Mouse (Mus musculus): ENCODE results near the gene P3h1. TPM values are rescaled to one million over a fixed set of nuclear protein-coding genes. Genes with fewer than 3 reads are reported as not detected.
A peak's percentile ranks its signal among the peaks of the same experiment; 100 is the strongest.

Gene P3h1
- polyA plus RNA-seq, 1 experiment from 2014 or later: 9.9 TPM

DNA sequence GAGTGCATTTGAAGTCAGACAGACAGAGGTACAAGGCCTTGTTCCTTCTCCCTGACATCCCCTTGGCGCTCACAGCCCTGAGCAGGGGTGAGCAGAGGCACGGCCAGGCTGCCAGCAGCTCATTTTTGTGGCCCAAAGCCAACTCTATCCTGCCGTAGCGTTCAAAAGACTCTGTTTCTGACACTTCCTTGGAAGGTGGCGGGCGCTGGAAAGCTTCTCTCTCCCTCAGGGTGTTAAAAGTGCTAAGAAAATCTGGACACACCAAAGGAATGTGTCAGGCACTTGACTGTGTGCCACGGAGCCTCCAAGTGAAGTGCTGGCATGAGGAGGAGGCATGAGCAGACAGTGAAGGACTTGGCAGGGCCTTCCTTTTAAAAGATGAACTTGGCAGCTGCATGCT, 12.8 kb downstream of the P3h1 start:
- no peak overlapping the region for H3K27ac ChIP-seq (ENCODE audit: low read length)

DNA sequence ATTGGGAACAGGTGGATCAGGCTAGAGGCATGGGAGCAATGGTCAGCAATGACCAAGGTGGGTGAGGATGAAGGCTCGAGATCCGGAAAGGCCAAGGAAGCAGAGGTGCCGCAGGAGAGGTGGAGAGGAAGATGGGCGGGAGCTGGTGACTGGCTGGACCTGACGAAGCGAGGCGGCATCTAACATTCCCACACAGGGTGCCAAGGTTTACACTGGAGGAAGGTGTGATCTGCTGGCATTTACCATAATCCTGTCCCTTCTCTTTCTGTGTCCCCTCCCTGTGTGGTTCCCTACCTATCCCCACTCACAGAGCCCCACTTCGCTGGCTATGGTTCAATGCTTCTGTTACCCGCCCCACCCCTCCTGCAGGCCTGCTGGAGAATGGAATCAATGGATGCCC, 13.2 kb downstream of the P3h1 start:
- no peak for ATAC-seq
- Histone ChIP-seq H3K27me3 (ENCODE audit: control insufficient read depth, insufficient read depth, low read depth, low read length) (no peaks in the 10 kb centered on the region), H3K4me3 (ENCODE audit: low read depth, low read length) (no peak overlapping the region), H3K4me1 (ENCODE audit: control insufficient read depth, insufficient read depth, low read length) (0 out of 2 replicates have a peak, but pooled peaks cover 2% of the 10 kb centered on the region), H3K9ac (ENCODE audit: low read depth, low read length) (no peak overlapping the region), H3K27ac (ENCODE audit: low read length) (no peak overlapping the region), H3K4me2 (ENCODE audit: low read length) (no peak overlapping the region), H3K9me3 (replicated peaks; ENCODE audit: control insufficient read depth, low read length, poor library complexity, severe bottlenecking) (no peaks in the 10 kb centered on the region), H3K36me3 (ENCODE audit: control insufficient read depth, insufficient read depth, low read length) (peaks cover 16% of the 10 kb centered on the region; the same call in 1 of the 2 replicates)
- 70% methylated on average over 9 of the region's 9 CpGs for WGBS

More for the DNA sequence above, 12.8 kb downstream of the P3h1 start:
- H3K4me1 ChIP-seq (ENCODE audit: control insufficient read depth, insufficient read depth, low read length): 0 out of 2 replicates have a peak, but pooled peaks cover 2% of the 10 kb centered on the region
- no peak overlapping the region for H3K9ac ChIP-seq (ENCODE audit: low read depth, low read length)
- no peak overlapping the region for H3K4me3 ChIP-seq (ENCODE audit: low read depth, low read length)
- 75% methylated on average over 7 of the region's 7 CpGs for WGBS
- ATAC-seq: no peak
- H3K9me3 ChIP-seq (replicated peaks; ENCODE audit: control insufficient read depth, low read length, poor library complexity, severe bottlenecking): no peaks in the 10 kb centered on the region
- no peak overlapping the region for H3K4me2 ChIP-seq (ENCODE audit: low read length)
- no peaks in the 10 kb centered on the region for H3K27me3 ChIP-seq (ENCODE audit: control insufficient read depth, insufficient read depth, low read depth, low read length)
- peaks cover 16% of the 10 kb centered on the region; the same call in 1 of the 2 replicates for H3K36me3 ChIP-seq (ENCODE audit: control insufficient read depth, insufficient read depth, low read length)

DNA sequence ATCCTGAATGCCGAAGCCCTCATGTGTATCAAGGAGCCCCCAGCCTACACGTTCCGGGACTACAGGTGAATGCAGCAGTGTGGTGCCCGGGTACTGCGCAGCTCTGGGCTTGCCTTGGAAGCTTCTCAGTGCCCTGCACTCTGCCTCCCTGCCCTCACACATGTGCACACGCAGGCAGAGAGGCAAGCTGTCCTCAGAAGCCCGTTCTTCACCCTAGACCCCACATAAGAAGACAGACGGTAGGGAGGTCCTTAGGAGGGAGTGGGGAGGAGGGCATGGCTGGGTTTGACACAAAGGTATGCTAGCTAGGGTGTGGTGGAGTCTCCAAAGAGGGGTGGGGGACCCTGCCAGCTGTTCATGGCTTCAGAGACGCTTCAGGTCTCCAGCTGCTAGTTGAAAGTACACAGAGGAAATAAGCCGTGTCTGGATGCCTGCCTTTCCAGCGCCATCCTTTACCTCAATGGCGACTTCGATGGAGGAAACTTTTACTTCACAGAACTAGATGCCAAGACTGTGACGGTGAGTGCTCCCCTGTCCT, 14.0 kb downstream of the P3h1 start:
- Histone ChIP-seq H3K4me2 (ENCODE audit: low read length) (no peak overlapping the region), H3K27me3 (ENCODE audit: control insufficient read depth, insufficient read depth, low read depth, low read length) (no peaks in the 10 kb centered on the region), H3K36me3 (ENCODE audit: control insufficient read depth, insufficient read depth, low read length) (peaks cover 11% of the 10 kb centered on the region; the same call in 1 of the 2 replicates), H3K4me1 (ENCODE audit: control insufficient read depth, insufficient read depth, low read length) (0 out of 2 replicates have a peak, but pooled peaks cover 2% of the 10 kb centered on the region), H3K4me3 (ENCODE audit: low read depth, low read length) (no peak overlapping the region), H3K9ac (ENCODE audit: low read depth, low read length) (no peak overlapping the region), H3K27ac (ENCODE audit: low read length) (no peak overlapping the region), H3K9me3 (replicated peaks; ENCODE audit: control insufficient read depth, low read length, poor library complexity, severe bottlenecking) (no peaks in the 10 kb centered on the region)
- ATAC-seq: no peak
- 78% methylated on average over 14 of the region's 14 CpGs for WGBS

DNA sequence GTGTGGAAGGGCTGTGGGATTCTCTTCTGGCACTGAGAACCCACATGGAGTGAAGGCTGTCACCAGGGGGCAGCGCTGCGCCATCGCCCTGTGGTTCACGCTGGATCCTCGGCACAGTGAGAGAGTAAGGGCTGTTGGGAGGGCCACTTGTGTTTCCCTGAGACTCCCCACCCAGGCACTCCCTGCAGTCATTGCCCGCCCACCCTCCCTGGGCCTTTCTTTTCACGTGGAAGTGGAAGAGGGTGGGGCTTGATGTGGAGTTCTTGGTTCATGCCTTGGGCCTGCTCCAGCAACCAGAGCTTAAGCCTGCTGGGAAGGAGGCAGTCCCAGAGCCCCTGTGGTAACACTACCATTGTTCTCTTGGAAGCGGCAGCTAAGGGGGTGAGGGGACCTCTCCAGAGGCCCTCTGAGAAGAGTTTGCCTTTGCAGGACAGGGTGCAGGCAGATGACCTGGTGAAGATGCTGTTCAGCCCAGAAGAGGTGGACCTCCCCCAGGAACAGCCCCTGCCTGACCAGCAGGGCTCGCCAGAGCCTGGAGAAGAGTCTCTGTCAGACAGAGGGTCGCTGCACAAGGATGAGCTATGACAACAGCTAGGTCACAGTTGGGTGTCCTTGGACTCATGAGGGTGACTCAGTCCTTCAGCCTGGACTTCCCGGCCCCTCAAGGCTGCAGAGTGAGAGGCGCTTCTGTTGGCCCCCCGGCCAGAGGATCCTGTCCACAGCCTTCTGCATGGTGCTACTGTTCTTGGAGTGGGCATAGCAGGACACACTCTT, 14.9 kb downstream of the P3h1 start:
- Histone ChIP-seq H3K9ac (ENCODE audit: low read depth, low read length) (no peak overlapping the region), H3K4me3 (ENCODE audit: low read depth, low read length) (no peak overlapping the region), H3K9me3 (replicated peaks; ENCODE audit: control insufficient read depth, low read length, poor library complexity, severe bottlenecking) (no peaks in the 10 kb centered on the region), H3K27ac (ENCODE audit: low read length) (peak overlapping the region; percentile 17; the same call in 1 of the 2 replicates), H3K36me3 (ENCODE audit: control insufficient read depth, insufficient read depth, low read length) (peaks cover 4% of the 10 kb centered on the region; the same call in 1 of the 2 replicates), H3K27me3 (ENCODE audit: control insufficient read depth, insufficient read depth, low read depth, low read length) (no peaks in the 10 kb centered on the region), H3K4me2 (ENCODE audit: low read length) (no peak overlapping the region), H3K4me1 (ENCODE audit: control insufficient read depth, insufficient read depth, low read length) (0 out of 2 replicates have a peak, but pooled peaks cover 2% of the 10 kb centered on the region)
- peak; percentile 56 for ATAC-seq
- 22% methylated on average over 12 of the region's 13 CpGs for WGBS

DNA sequence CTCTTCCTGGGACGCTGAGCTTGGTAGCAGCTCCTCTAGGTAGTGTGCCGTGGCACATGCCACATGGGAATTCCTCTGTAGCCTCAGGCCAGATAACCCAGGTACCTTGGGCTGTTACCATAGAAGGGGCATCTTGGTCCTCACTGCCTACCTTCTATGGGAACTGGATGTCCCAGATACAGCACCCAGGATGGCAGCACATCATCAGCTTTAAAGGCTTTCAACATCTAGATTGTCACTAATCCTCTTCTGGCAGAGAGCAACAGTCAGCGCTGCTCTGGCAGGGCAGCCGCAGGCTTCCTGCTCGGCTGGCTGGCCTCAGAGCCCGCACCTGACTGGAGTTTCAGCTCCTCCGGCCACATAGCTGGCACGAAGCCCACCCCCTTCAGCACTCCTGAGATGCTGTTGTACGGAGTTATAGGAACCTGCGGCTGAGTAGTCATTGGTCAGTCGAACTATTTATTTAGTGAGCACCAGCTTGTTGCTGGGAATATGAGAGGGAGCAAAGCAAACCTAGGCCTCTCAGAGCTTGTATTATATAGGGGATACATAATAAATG, 15.8 kb downstream of the P3h1 start:
- Histone ChIP-seq H3K4me1 (ENCODE audit: control insufficient read depth, insufficient read depth, low read length) (0 out of 2 replicates have a peak, but pooled peaks cover 2% of the 10 kb centered on the region), H3K27ac (ENCODE audit: low read length) (no peak overlapping the region), H3K27me3 (ENCODE audit: control insufficient read depth, insufficient read depth, low read depth, low read length) (no peaks in the 10 kb centered on the region), H3K4me3 (ENCODE audit: low read depth, low read length) (no peak overlapping the region), H3K9me3 (replicated peaks; ENCODE audit: control insufficient read depth, low read length, poor library complexity, severe bottlenecking) (no peaks in the 10 kb centered on the region), H3K36me3 (ENCODE audit: control insufficient read depth, insufficient read depth, low read length) (no peaks in the 10 kb centered on the region; the same call in 1 of the 2 replicates), H3K9ac (ENCODE audit: low read depth, low read length) (no peak overlapping the region), H3K4me2 (ENCODE audit: low read length) (no peak overlapping the region)
- ATAC-seq: no peak
- WGBS: 78% methylated on average over 11 of the region's 11 CpGs

DNA sequence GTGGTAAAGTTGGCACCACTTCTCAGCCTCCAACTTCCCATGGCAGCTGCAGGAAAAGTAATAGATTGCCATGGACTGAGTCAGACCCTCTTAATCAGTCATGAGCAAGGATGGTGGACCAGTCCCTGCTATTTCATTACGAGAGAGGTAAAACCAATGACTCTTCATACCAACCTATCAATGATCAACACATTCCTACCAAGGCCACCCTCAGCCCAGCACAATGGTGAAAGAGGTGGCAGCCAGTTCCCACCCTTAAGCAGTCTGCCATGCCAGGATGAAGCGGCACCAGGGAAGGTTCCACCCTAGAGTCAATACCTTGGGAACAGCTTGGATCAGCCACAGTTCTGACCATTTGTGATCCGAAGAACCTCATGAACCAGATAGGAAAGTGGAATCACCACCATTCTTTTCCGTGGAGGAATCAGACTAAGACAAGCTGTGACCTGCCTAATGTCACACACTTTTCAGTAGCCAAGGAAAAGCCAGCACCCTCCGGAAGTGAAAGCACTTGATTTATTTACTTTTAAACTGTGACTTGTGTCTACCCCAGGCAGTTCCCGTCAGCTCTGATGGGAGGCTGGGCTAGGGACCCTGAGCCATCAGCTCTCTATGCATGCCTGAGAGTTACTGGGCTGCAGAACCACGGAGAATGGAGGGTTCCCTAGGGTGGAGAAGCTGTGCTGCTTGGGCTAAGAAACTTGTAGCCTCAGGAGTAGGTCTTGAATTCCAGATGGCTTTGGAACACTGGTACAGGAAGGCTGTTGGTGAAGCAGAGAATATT, 19.5 kb downstream of the P3h1 start:
- ATAC-seq: no peak
- Histone ChIP-seq H3K4me2 (ENCODE audit: low read length) (no peak overlapping the region), H3K4me3 (ENCODE audit: low read depth, low read length) (no peak overlapping the region), H3K27me3 (ENCODE audit: control insufficient read depth, insufficient read depth, low read depth, low read length) (no peaks in the 10 kb centered on the region), H3K4me1 (ENCODE audit: control insufficient read depth, insufficient read depth, low read length) (peaks cover 17% of the 10 kb centered on the region), H3K9ac (ENCODE audit: low read depth, low read length) (no peak overlapping the region), H3K27ac (ENCODE audit: low read length) (no peak overlapping the region), H3K36me3 (ENCODE audit: control insufficient read depth, insufficient read depth, low read length) (no peaks in the 10 kb centered on the region; the same call in 1 of the 2 replicates), H3K9me3 (replicated peaks; ENCODE audit: control insufficient read depth, low read length, poor library complexity, severe bottlenecking) (no peaks in the 10 kb centered on the region)
- 78% methylated on average over 7 of the region's 7 CpGs for WGBS

DNA sequence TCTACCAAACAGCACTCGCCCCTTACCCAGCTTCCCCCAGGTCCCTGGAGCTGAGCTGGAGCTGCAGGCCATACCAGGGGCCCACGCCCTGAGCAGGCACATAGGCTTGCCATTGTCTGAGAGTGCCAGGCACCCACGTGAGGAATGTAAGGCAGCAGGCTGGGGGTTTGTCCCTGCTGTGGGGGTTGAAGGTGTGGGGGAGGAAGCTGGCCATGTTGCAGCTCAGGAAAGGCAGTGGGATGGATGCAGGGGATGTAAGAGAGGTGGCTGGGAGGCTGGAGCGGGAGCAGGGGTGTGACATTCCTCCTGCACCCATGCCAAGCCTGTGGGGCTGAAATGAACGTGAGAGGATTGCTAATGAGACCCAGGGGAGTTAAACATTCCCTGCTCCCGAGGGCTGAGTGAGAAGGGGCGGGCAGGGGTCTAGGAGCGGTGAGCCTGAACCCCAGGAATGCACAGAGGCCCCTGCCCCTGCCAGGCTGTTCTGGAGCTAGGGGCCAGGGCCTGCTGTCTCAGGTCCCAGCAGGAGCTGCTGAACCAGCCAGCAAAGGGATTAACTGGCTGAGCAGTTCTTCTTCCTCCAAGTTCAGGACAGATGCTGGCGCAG, 21.4 kb downstream of the P3h1 start:
- 10% methylated on average over 9 of the region's 9 CpGs for WGBS
- Histone ChIP-seq H3K9me3 (replicated peaks; ENCODE audit: control insufficient read depth, low read length, poor library complexity, severe bottlenecking) (no peaks in the 10 kb centered on the region), H3K36me3 (ENCODE audit: control insufficient read depth, insufficient read depth, low read length) (no peaks in the 10 kb centered on the region), H3K4me3 (ENCODE audit: low read depth, low read length) (no peak overlapping the region), H3K9ac (ENCODE audit: low read depth, low read length) (peak overlapping the region; percentile 58), H3K27me3 (ENCODE audit: control insufficient read depth, insufficient read depth, low read depth, low read length) (no peaks in the 10 kb centered on the region), H3K4me2 (ENCODE audit: low read length) (no peak overlapping the region), H3K27ac (ENCODE audit: low read length) (peak overlapping the region; percentile 63), H3K4me1 (ENCODE audit: control insufficient read depth, insufficient read depth, low read length) (peaks cover 14% of the 10 kb centered on the region)
- ATAC-seq: peak; percentile 66

DNA sequence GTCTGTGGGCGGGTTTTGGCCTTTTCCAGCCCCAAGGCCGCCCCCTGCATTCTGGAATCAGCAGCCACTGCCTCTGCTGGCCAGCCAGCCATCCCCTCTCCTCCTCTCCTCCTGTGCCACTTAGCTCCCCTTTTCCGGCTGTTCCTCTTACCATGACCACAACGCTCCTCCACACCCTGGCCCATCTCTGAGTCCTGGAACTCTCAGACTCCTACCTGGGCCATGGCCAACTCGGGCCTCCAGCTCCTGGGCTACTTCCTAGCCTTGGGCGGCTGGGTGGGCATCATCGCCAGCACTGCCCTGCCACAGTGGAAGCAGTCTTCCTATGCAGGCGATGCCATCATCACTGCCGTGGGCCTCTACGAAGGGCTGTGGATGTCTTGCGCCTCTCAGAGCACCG, 22.6 kb downstream of the P3h1 start, which contains the start of gene Cldn19:
Gene Cldn19 (plus strand): TSS at position 64 of the 400 bp plus-strand sequence.
- Histone ChIP-seq H3K4me2 (ENCODE audit: low read length) (no peak within 1 kb of the TSS), H3K4me3 (ENCODE audit: low read depth, low read length) (no peak within 1 kb of the TSS), H3K27me3 (ENCODE audit: control insufficient read depth, insufficient read depth, low read depth, low read length) (no peaks in the 10 kb centered on the region), H3K27ac (ENCODE audit: low read length) (peak within 1 kb of the TSS; percentile 63), H3K4me1 (ENCODE audit: control insufficient read depth, insufficient read depth, low read length) (peaks cover 14% of the 10 kb centered on the region), H3K9me3 (replicated peaks; ENCODE audit: control insufficient read depth, low read length, poor library complexity, severe bottlenecking) (no peaks in the 10 kb centered on the region), H3K9ac (ENCODE audit: low read depth, low read length) (peak within 1 kb of the TSS; percentile 58), H3K36me3 (ENCODE audit: control insufficient read depth, insufficient read depth, low read length) (no peaks in the 10 kb centered on the region)
- no peak for ATAC-seq
- 68% methylated on average over 12 of the region's 12 CpGs for WGBS
